Mouse (Mus musculus): Measurements from ENCODE around the gene Zc3h12d. TPM values are rescaled to one million over a fixed set of nuclear protein-coding genes. Genes with fewer than 3 reads are reported as not detected.
"Not testable (repeated sequence)": the region's sequence is repeated elsewhere in the genome, so short reads cannot be mapped to it uniquely, and the experiment has no call there.

Zc3h12d gene
- polyA plus RNA-seq, 1 experiment from 2014 or later = 0.10 TPM

- no peak overlapping the region for H3K4me2 ChIP-seq (replicated peaks)
Observed at GRCm38 (mm10) chr10:7864184-7864583, 31.9 kb downstream of the Zc3h12d start.

GRCm38 (mm10) chr10:7864806-7865205 is 32.5 kb downstream of the Zc3h12d start:
- H3K9ac ChIP-seq (replicated peaks) = no peak overlapping the region
- 73% methylated on average over 3 of the region's 3 CpGs for WGBS
- H3K36me3 ChIP-seq = no peaks in the 10 kb centered on the region
- no peaks in the 10 kb centered on the region for H3K9me3 ChIP-seq
- no peak overlapping the region for H3K4me3 ChIP-seq
- no peak overlapping the region for H3K27ac ChIP-seq (replicated peaks)
- H3K4me1 ChIP-seq = peaks cover 8% of the 10 kb centered on the region
- H3K4me2 ChIP-seq (replicated peaks) = no peak overlapping the region
- 0 out of 2 replicates have a peak, but pooled peaks cover 5% of the 10 kb centered on the region for H3K27me3 ChIP-seq
- no peak for ATAC-seq (replicated peaks)

More at GRCm38 (mm10) chr10:7864184-7864583, 31.9 kb downstream of the Zc3h12d start:
- ATAC-seq (replicated peaks) = no peak
- no peak overlapping the region for H3K9ac ChIP-seq (replicated peaks)
- H3K36me3 ChIP-seq = no peaks in the 10 kb centered on the region
- H3K27ac ChIP-seq (replicated peaks) = no peak overlapping the region
- H3K4me3 ChIP-seq = no peak overlapping the region
- WGBS = 72% methylated on average over 6 of the region's 6 CpGs
- H3K27me3 ChIP-seq = 0 out of 2 replicates have a peak, but pooled peaks cover 5% of the 10 kb centered on the region
- H3K4me1 ChIP-seq = peaks cover 8% of the 10 kb centered on the region
- no peaks in the 10 kb centered on the region for H3K9me3 ChIP-seq

- ATAC-seq (replicated peaks) = 0 out of 2 replicates have a peak, but pooled peaks have one; percentile 14
- no peak overlapping the region for H3K27ac ChIP-seq (replicated peaks)
- H3K9ac ChIP-seq (replicated peaks) = peak overlapping the region; percentile 45
- 0 out of 2 replicates have a peak, but pooled peaks cover 5% of the 10 kb centered on the region for H3K27me3 ChIP-seq
- H3K4me3 ChIP-seq = peak overlapping the region; percentile 38
- no peaks in the 10 kb centered on the region for H3K36me3 ChIP-seq
- H3K9me3 ChIP-seq = no peaks in the 10 kb centered on the region
- WGBS = 16% methylated on average over 50 of the region's 50 CpGs
- peak overlapping the region; percentile 67 for H3K4me2 ChIP-seq (replicated peaks)
- peaks cover 15% of the 10 kb centered on the region for H3K4me1 ChIP-seq
Observed at GRCm38 (mm10) chr10:7866762-7867665, 34.7 kb downstream of the Zc3h12d start.

GRCm38 (mm10) chr10:7867666-7868030 is 35.4 kb downstream of the Zc3h12d start:
- WGBS = 21% methylated on average over 21 of the region's 21 CpGs
- Histone ChIP-seq H3K27ac (replicated peaks) (no peak overlapping the region), H3K4me2 (replicated peaks) (peak overlapping the region; percentile 67), H3K9me3 (no peaks in the 10 kb centered on the region), H3K4me3 (peak overlapping the region; percentile 38), H3K4me1 (peaks cover 15% of the 10 kb centered on the region), H3K27me3 (0 out of 2 replicates have a peak, but pooled peaks cover 5% of the 10 kb centered on the region), H3K36me3 (no peaks in the 10 kb centered on the region), H3K9ac (replicated peaks) (peak overlapping the region; percentile 45)
- ATAC-seq (replicated peaks) = no peak

GRCm38 (mm10) chr10:7869746-7870145 is 37.5 kb downstream of the Zc3h12d start:
- H3K9ac ChIP-seq (replicated peaks) = no peak overlapping the region
- WGBS = 30% methylated on average over 8 of the region's 8 CpGs

GRCm38 (mm10) chr10:7870571-7871315 is 38.5 kb downstream of the Zc3h12d start:
- H3K4me1 ChIP-seq = peaks cover 15% of the 10 kb centered on the region
- no peaks in the 10 kb centered on the region for H3K36me3 ChIP-seq
- no peak for ATAC-seq (replicated peaks)
- no peak overlapping the region for H3K27ac ChIP-seq (replicated peaks)
- H3K27me3 ChIP-seq = 0 out of 2 replicates have a peak, but pooled peaks cover 5% of the 10 kb centered on the region
- H3K4me2 ChIP-seq (replicated peaks) = no peak overlapping the region
- no peaks in the 10 kb centered on the region for H3K9me3 ChIP-seq
- H3K4me3 ChIP-seq = no peak overlapping the region
- no peak overlapping the region for H3K9ac ChIP-seq (replicated peaks)
- WGBS = 63% methylated on average over 11 of the region's 11 CpGs

More at GRCm38 (mm10) chr10:7869746-7870145, 37.5 kb downstream of the Zc3h12d start:
- peaks cover 15% of the 10 kb centered on the region for H3K4me1 ChIP-seq
- no peaks in the 10 kb centered on the region for H3K36me3 ChIP-seq
- no peak overlapping the region for H3K4me2 ChIP-seq (replicated peaks)
- H3K9me3 ChIP-seq = no peaks in the 10 kb centered on the region
- H3K27me3 ChIP-seq = 0 out of 2 replicates have a peak, but pooled peaks cover 5% of the 10 kb centered on the region
- no peak overlapping the region for H3K4me3 ChIP-seq
- no peak for ATAC-seq (replicated peaks)
- no peak overlapping the region for H3K27ac ChIP-seq (replicated peaks)

GRCm38 (mm10) chr10:7871381-7872020 is 39.2 kb downstream of the Zc3h12d start:
- ATAC-seq (replicated peaks) = no peak
- no peak overlapping the region for H3K27ac ChIP-seq (replicated peaks)
- H3K27me3 ChIP-seq = 0 out of 2 replicates have a peak, but pooled peaks cover 5% of the 10 kb centered on the region
- H3K36me3 ChIP-seq = no peaks in the 10 kb centered on the region
- no peak overlapping the region for H3K9ac ChIP-seq (replicated peaks)
- H3K4me2 ChIP-seq (replicated peaks) = no peak overlapping the region
- H3K4me3 ChIP-seq = no peak overlapping the region
- peaks cover 15% of the 10 kb centered on the region for H3K4me1 ChIP-seq
- 88% methylated on average over 5 of the region's 5 CpGs for WGBS
- no peaks in the 10 kb centered on the region for H3K9me3 ChIP-seq

GRCm38 (mm10) chr10:7874194-7874593 is 41.9 kb downstream of the Zc3h12d start:
- Histone ChIP-seq H3K9ac (replicated peaks) (no peak overlapping the region), H3K36me3 (no peaks in the 10 kb centered on the region), H3K4me2 (replicated peaks) (no peak overlapping the region), H3K27me3 (no peaks in the 10 kb centered on the region), H3K9me3 (no peaks in the 10 kb centered on the region), H3K4me3 (no peak overlapping the region), H3K27ac (replicated peaks) (no peak overlapping the region), H3K4me1 (peaks cover 6% of the 10 kb centered on the region)
- ATAC-seq (replicated peaks) = no peak
- WGBS = 84% methylated on average over 7 of the region's 7 CpGs

- H3K4me1 ChIP-seq; H3K4me2 ChIP-seq (replicated peaks); H3K36me3 ChIP-seq; H3K4me3 ChIP-seq; H3K9ac ChIP-seq (replicated peaks); H3K9me3 ChIP-seq; H3K27me3 ChIP-seq; H3K27ac ChIP-seq (replicated peaks); ATAC-seq (replicated peaks): not testable (repeated sequence)
- 91% methylated on average over 3 of the region's 3 CpGs for WGBS
Observed at GRCm38 (mm10) chr10:7880283-7880682, 48.0 kb downstream of the Zc3h12d start.

- ATAC-seq (replicated peaks) = no peak
- 92% methylated on average over 3 of the region's 3 CpGs for WGBS
- H3K9me3 ChIP-seq = no peaks in the 10 kb centered on the region
- H3K4me3 ChIP-seq = no peak overlapping the region
- H3K27ac ChIP-seq (replicated peaks) = no peak overlapping the region
- no peaks in the 10 kb centered on the region for H3K36me3 ChIP-seq
- H3K4me1 ChIP-seq = no peaks in the 10 kb centered on the region
- H3K9ac ChIP-seq (replicated peaks) = no peak overlapping the region
- no peak overlapping the region for H3K4me2 ChIP-seq (replicated peaks)
- no peaks in the 10 kb centered on the region for H3K27me3 ChIP-seq
Observed at GRCm38 (mm10) chr10:7881971-7882370, 49.7 kb downstream of the Zc3h12d start.

GRCm38 (mm10) chr10:7883524-7883923 is 51.3 kb downstream of the Zc3h12d start:
- Histone ChIP-seq H3K9me3 (no peaks in the 10 kb centered on the region), H3K27me3 (no peaks in the 10 kb centered on the region), H3K9ac (replicated peaks) (no peak overlapping the region), H3K36me3 (no peaks in the 10 kb centered on the region), H3K4me3 (no peak overlapping the region), H3K4me1 (no peaks in the 10 kb centered on the region), H3K4me2 (replicated peaks) (no peak overlapping the region), H3K27ac (replicated peaks) (no peak overlapping the region)
- ATAC-seq (replicated peaks) = peak; percentile 89
- 5% methylated on average over 5 of the region's 5 CpGs for WGBS

All from forebrain, embryonic 15.5 days (tissue).